Mouse (Mus musculus) brain, embryonic 14.5 days (tissue): ENCODE data around the gene Tcf7l1.

Experiments
- CTCF ChIP-seq: fragments of 200-500 bp; IDR thresholded peaks from 2 replicates; pipeline ENCODE4 v1.5.1; 2012; ENCODE audit warnings: inconsistent platforms, mild to moderate bottlenecking, moderate library complexity, borderline replicate concordance; ENCODE audit not compliant: insufficient read depth, insufficient read length; ENCODE audit errors: extremely low read depth
- POLR2A ChIP-seq: fragments of 200-500 bp; IDR thresholded peaks from 2 replicates; pipeline ENCODE4 v1.6.1; 2012; ENCODE audit warnings: mild to moderate bottlenecking, inconsistent platforms, borderline replicate concordance; ENCODE audit not compliant: poor library complexity, insufficient read depth, insufficient read length, severe bottlenecking; ENCODE audit errors: extremely low read depth

GRCm38 (mm10) chr6:72828857-72829256 lies 39.8 kb upstream of the Tcf7l1 start:
- TF ChIP-seq POLR2A (no peak), CTCF (peak; percentile 48; the same call in 1 of the 2 replicates)
